Mouse (Mus musculus) heart, adult 2 months (tissue): Measurements from ENCODE around the gene Clcn6.

Experiments used
- CTCF ChIP-seq: fragments of 200-600 bp; IDR thresholded peaks from 2 replicates; pipeline ENCODE4 v1.8.1; 2022; ENCODE audit warnings: antibody characterized with exemption, mild to moderate bottlenecking, moderate library complexity
- POLR2A ChIP-seq: fragments of 200-500 bp; IDR thresholded peaks from 2 replicates; pipeline ENCODE4 v1.6.1; 2011; ENCODE audit warnings: mild to moderate bottlenecking, low read depth, low read length, control low read depth; ENCODE audit not compliant: insufficient read depth

GRCm38 (mm10) chr4:147979441-147979860 lies 59.2 kb downstream of the Clcn6 start:
- TF ChIP-seq POLR2A (no peak), CTCF (no peak)
